In genomic region chr16:4718753-4719518, GRCm38 (mm10) we compare ENCODE assay signal across 8 mouse cellular contexts. TPM values are rescaled to one million over a fixed set of nuclear protein-coding genes. Genes with fewer than 3 reads are reported as not detected.
DNase-seq lines count a peak whose midpoint lies in the region; ATAC-seq and TF ChIP-seq lines count a peak whose summit lies in the region.

Nmral1 (minus strand) TSS chr16:4719356.

- H3K27ac ChIP-seq in embryonic facial prominence, embryonic 14.5 days (replicated peaks; ENCODE audit: low read depth, low read length) = peak within 1 kb of the TSS; percentile 73
- H3K27ac ChIP-seq in heart, embryonic 10.5 days = peak within 1 kb of the TSS; percentile 97
- peak within 1 kb of the TSS; percentile 92 for H3K27ac ChIP-seq in kidney, embryonic 15.5 days
- peak within 1 kb of the TSS; percentile 32 for H3K27ac ChIP-seq in liver, adult 2 months (replicated peaks; ENCODE audit: insufficient read depth, low read depth, low read length)

- H3K27me3 ChIP-seq in embryonic facial prominence, embryonic 14.5 days (replicated peaks; ENCODE audit: control insufficient read depth, insufficient read depth, low read length) = no peaks in the 10 kb centered on the region
- H3K27me3 ChIP-seq in heart, embryonic 10.5 days (ENCODE audit: insufficient read depth, poor library complexity, severe bottlenecking) = no peaks in the 10 kb centered on the region
- H3K27me3 ChIP-seq in kidney, embryonic 15.5 days = no peaks in the 10 kb centered on the region
- no peaks in the 10 kb centered on the region for H3K27me3 ChIP-seq in liver, adult 2 months (ENCODE audit: control insufficient read depth, insufficient read depth, low read length)
- no peaks in the 10 kb centered on the region for H3K27me3 ChIP-seq in myocyte (ENCODE audit: control insufficient read depth, insufficient read depth, insufficient read length)

- ATAC-seq in embryonic facial prominence, embryonic 14.5 days (ENCODE audit: low read depth) = peak; percentile 88
- peak; percentile 94 for ATAC-seq in kidney, embryonic 15.5 days (replicated peaks; ENCODE audit: low FRiP score)

- peak within 1 kb of the TSS; percentile 74 for H3K4me2 ChIP-seq in embryonic facial prominence, embryonic 14.5 days (ENCODE audit: low read depth, low read length)
- H3K4me2 ChIP-seq in kidney, embryonic 15.5 days = peak within 1 kb of the TSS; percentile 81
- peak within 1 kb of the TSS; percentile 82 for H3K4me2 ChIP-seq in myocyte (ENCODE audit: low read depth)

- TF ChIP-seq POLR2A in liver, adult 2 months (IDR thresholded peaks at IDR 0.05; ENCODE audit: extremely low read depth, insufficient read depth, low read length) = no peak
- TF ChIP-seq POLR2A in myocyte (IDR thresholded peaks at IDR 0.05; ENCODE audit: insufficient read length, low read depth) = peak; percentile 68

- H3K4me1 ChIP-seq in embryonic facial prominence, embryonic 14.5 days (ENCODE audit: control insufficient read depth, insufficient read depth, low read length) = no peaks in the 10 kb centered on the region
- peaks cover 4% of the 10 kb centered on the region; the same call in 1 of the 2 replicates for H3K4me1 ChIP-seq in heart, embryonic 10.5 days
- H3K4me1 ChIP-seq in kidney, embryonic 15.5 days = peaks cover 20% of the 10 kb centered on the region
- no peaks in the 10 kb centered on the region; the same call in 1 of the 2 replicates for H3K4me1 ChIP-seq in liver, adult 2 months (ENCODE audit: control insufficient read depth, insufficient read depth, low read length)

- H3K9ac ChIP-seq in embryonic facial prominence, embryonic 14.5 days (ENCODE audit: low read depth, low read length) = peak within 1 kb of the TSS; percentile 80
- H3K9ac ChIP-seq in kidney, embryonic 15.5 days = peak within 1 kb of the TSS; percentile 69
- peak within 1 kb of the TSS; percentile 75 for H3K9ac ChIP-seq in liver, adult 2 months (ENCODE audit: low read depth, low read length)

- peaks cover 14% of the 10 kb centered on the region; the same call in 1 of the 2 replicates for H3K36me3 ChIP-seq in embryonic facial prominence, embryonic 14.5 days (ENCODE audit: control insufficient read depth, insufficient read depth, low read length)
- peaks cover 27% of the 10 kb centered on the region for H3K36me3 ChIP-seq in heart, embryonic 10.5 days
- peaks cover 28% of the 10 kb centered on the region for H3K36me3 ChIP-seq in kidney, embryonic 15.5 days
- H3K36me3 ChIP-seq in liver, adult 2 months (ENCODE audit: control insufficient read depth, insufficient read depth, low read length) = no peaks in the 10 kb centered on the region
- H3K36me3 ChIP-seq in myocyte (ENCODE audit: control insufficient read depth, insufficient read depth) = no peaks in the 10 kb centered on the region

- peak; percentile 62 to 65 for DNase-seq in B cell, adult 2 months
- peak; percentile 23 to 46 for DNase-seq in adrenal gland, postnatal 4 days (ENCODE audit: low spot score in 2 of 2)
- DNase-seq in embryonic facial prominence, embryonic 14.5 days (ENCODE audit: low spot score) = peak; percentile 88
- peak; percentile 93 for DNase-seq in heart, embryonic 10.5 days (ENCODE audit: low spot score)
- peak; percentile 76 for DNase-seq in liver, adult 2 months (ENCODE audit: extremely low read depth, low read depth, low spot score)
- peak; percentile 73 to 87 for DNase-seq in spleen, postnatal 4 days (ENCODE audit: low spot score in 2 of 2)

- peak within 1 kb of the TSS; percentile 62 for H3K4me3 ChIP-seq in embryonic facial prominence, embryonic 14.5 days (ENCODE audit: low read depth, low read length)
- H3K4me3 ChIP-seq in heart, embryonic 10.5 days = peak within 1 kb of the TSS; percentile 65
- peak within 1 kb of the TSS; percentile 61 for H3K4me3 ChIP-seq in kidney, embryonic 15.5 days (replicated peaks)
- peak within 1 kb of the TSS; percentile 66 for H3K4me3 ChIP-seq in liver, adult 2 months (ENCODE audit: insufficient read depth, low read depth, low read length)
- peak within 1 kb of the TSS; percentile 65 for H3K4me3 ChIP-seq in myocyte

- no peaks in the 10 kb centered on the region for H3K79me2 ChIP-seq in liver, adult 2 months (ENCODE audit: control insufficient read depth, insufficient read depth, low read length)
- H3K79me2 ChIP-seq in myocyte (ENCODE audit: control insufficient read depth, insufficient read depth) = no peaks in the 10 kb centered on the region

- WGBS in embryonic facial prominence, embryonic 14.5 days = 22% methylated on average over 31 of the region's 33 CpGs
- WGBS in heart, embryonic 10.5 days = 13% methylated on average over 33 of the region's 33 CpGs
- 10% methylated on average over 33 of the region's 33 CpGs for WGBS in kidney, embryonic 15.5 days
- WGBS in liver, adult 2 months = 7% methylated on average over 33 of the region's 33 CpGs

- no peaks in the 10 kb centered on the region for H3K9me3 ChIP-seq in embryonic facial prominence, embryonic 14.5 days (ENCODE audit: control insufficient read depth, low read length)
- H3K9me3 ChIP-seq in heart, embryonic 10.5 days = no peaks in the 10 kb centered on the region
- no peaks in the 10 kb centered on the region for H3K9me3 ChIP-seq in kidney, embryonic 15.5 days (replicated peaks)

- 0 out of 2 replicates have a peak, but pooled peaks have one; percentile 0 for TF ChIP-seq CTCF in liver, adult 2 months (IDR thresholded peaks at IDR 0.05; ENCODE audit: low read depth, low read length)

- H3ac ChIP-seq in myocyte (ENCODE audit: control insufficient read depth, insufficient read length) = peak within 1 kb of the TSS; percentile 15

TF ChIP-seq in myocyte, 11 proteins besides CTCF, POLR2A, EP300 and RAD21:
- TF ChIP-seq REST (IDR thresholded peaks at IDR 0.05; ENCODE audit: insufficient read depth, insufficient read length) = no peak
- no peak for TF ChIP-seq E2F4 (IDR thresholded peaks at IDR 0.05; ENCODE audit: insufficient read depth)
- peak in 1 of 3 experiments; percentile 9 for TF ChIP-seq MYOG (IDR thresholded peaks at IDR 0.05; ENCODE audit: control insufficient read depth in 1 of 3, insufficient read depth in 1 of 3, insufficient read length in 2 of 3, low read depth in 2 of 3)
- TF ChIP-seq POLR2AphosphoS2 (IDR thresholded peaks at IDR 0.05; ENCODE audit: insufficient read length, low read depth) = peak; percentile 50
- peak in 1 of 3 experiments; percentile 22 for TF ChIP-seq MYOD1 (IDR thresholded peaks at IDR 0.05; ENCODE audit: control insufficient read depth in 1 of 3, insufficient read length in 2 of 3, low read depth in 2 of 3)
- no peak for TF ChIP-seq TCF3 (IDR thresholded peaks at IDR 0.05; ENCODE audit: insufficient read length, low read depth)
- TF ChIP-seq MAX (IDR thresholded peaks at IDR 0.05; ENCODE audit: low read depth) = peak; percentile 66
- TF ChIP-seq SRF (IDR thresholded peaks at IDR 0.05; ENCODE audit: control insufficient read depth, insufficient read length, low read depth) = peak; percentile 21

RNA-seq across cellular contexts. Expression of gene Nmral1, which starts in this region (rescaled TPM):
- 10 to 100 TPM; 21.1 to 21.6 TPM for total RNA-seq in adrenal gland, postnatal 4 days (2021)
- 46.3 and 56.8 TPM in 2 replicates for polyA plus RNA-seq in embryonic facial prominence, embryonic 14.5 days (2014; fragmentation: Nextera tagmentation; extraction: Ambion mirVana)
- 63.3 and 97.6 TPM in 2 replicates for polyA plus RNA-seq in heart, embryonic 10.5 days (2016; fragmentation: Nextera tagmentation; extraction: Ambion mirVana)
- 98.2 and 99.8 TPM in 2 replicates for polyA plus RNA-seq in kidney, embryonic 15.5 days (2015; fragmentation: Nextera tagmentation; extraction: Ambion mirVana)
- total RNA-seq in liver, adult 2 months (2014; rRNA removed) = 10.0 and 11.2 TPM in 2 replicates
- polyA plus RNA-seq in liver, adult 2 months (2012; rRNA removed) = 4.8 and 7.8 TPM in 2 replicates
- polyA plus RNA-seq in myocyte (2012; fragmentation: generic; extraction: Trizol) = 13.3 TPM

Comparison
In these comparisons a context has a peak if more than half of its experiments do, and no peak if none do; other contexts are left out.
1. Peak in every context shown above with its lines: DNase-seq, ATAC-seq, H3K4me3 ChIP-seq and H3K27ac ChIP-seq.
2. DNase-seq: peak in every context shown above with its lines; median percentile 93 in heart, embryonic 10.5 days; 88 in embryonic facial prominence, embryonic 14.5 days; 80 in spleen, postnatal 4 days; 76 in liver, adult 2 months; 64 in B cell, adult 2 months; 34 in adrenal gland, postnatal 4 days.
3. H3K27ac ChIP-seq: peak in every context shown above with its lines; median percentile 97 in heart, embryonic 10.5 days; 92 in kidney, embryonic 15.5 days; 73 in embryonic facial prominence, embryonic 14.5 days; 32 in liver, adult 2 months.